Mouse (Mus musculus) monocyte, adult 2 months (primary cell): ENCODE results near the gene Guk1.
A peak's percentile ranks its signal among the peaks of the same experiment; 100 is the strongest.

Source experiments
- DNase-seq, 2 experiments: peaks; one replicate each; pipeline ENCODE4 v3.0.0; 2022; ENCODE audit warnings: low spot score in 2 of 2, low read depth in 1 of 2

Gene Guk1

DNA sequence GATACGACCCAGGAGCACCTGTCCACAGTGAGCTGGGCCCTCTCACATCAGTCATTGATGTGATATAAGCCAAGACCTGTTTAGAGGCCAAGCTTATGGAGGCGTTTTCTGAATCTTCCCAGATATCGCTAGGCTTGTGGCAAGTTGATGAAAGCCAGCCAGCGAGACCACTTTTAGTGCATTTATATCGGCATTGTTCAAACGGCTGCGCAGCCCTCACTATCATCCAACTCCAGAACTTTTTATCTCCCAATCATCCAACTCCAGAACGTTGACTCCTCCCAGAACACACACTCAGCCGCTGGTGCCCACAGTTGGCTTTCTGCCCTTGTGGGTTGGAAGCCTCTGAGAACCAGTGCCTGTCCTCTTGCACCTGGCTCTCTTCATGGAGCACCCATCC lies 27.6 kb downstream of the Guk1 start:
- DNase-seq, result no peak

DNA sequence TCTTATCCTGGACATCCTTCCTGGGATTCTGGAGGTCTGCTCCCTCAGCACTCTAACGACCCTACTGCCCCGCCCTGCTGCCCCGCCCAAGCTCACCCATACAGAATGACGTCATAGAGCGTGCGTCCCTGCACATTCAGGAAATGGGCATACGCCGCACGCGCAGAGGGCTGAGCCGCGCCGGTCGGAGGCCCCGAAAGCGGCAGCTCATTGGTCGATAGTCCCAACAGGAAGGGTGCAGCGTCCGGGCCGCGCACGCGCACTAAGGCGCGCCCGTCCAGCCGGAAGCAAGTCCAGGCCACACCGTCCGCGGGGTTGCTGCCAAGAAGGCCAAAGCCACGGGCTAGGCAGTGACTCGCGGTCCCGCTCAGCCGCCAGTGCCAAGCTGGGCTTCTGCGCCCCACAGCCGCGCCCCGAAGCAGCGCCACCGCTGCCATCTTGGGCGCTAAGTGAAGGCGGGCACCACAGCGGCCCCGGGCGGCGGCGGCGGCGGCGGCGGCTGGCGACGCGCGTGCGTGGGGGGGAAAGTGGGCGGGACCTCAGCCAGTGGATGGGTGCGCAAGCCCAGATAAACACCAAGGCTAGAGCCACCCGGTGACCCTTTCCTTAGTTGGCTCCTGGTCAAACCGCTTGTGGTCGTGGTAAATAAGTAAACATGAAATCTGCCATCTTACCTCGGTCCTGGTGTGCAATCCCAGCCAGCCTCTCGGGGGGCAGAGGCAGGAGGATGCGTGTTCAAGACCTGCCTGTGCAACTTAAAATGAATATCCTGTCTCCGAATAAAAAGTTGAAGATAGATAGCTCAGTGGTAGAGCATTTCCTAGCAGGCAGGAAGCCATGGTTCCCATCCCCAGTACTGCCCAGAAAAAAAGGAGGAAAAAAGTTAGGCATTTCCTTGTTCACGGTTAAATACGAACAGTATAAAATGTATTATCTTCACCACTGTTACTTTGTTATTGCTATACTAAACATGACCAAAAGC lies 28.5 kb downstream of the Guk1 start, which contains the start of gene Iba57:
TSS of gene Iba57 (minus strand) at position 485 of the 982 bp plus-strand sequence.
- peak; percentile 95 to 97 for DNase-seq

- DNase-seq, result no peak
Measured at GRCm38 (mm10) chr11:59162443-59163254, 29.4 kb downstream of the Guk1 start.

DNA sequence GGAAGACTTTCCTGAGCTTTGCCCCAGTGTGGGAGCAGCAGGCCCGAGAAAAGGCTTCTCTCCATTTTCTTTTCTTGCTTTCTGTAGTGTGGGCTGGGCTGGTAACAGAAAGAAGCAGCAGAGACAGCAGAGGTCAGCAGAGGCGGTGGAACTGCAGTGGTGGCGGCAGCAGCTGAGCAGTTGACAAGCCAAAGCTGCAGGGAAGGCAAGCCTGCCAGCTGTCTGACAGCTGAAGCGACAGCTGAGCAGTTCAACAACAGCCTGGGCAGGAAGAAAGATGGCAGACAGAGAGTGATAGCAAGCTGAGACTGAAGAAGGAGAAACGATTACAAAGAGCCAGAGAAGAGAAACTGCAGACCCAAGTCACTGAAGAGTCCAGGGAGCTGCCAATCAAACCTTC lies 30.6 kb downstream of the Guk1 start:
- no peak for DNase-seq

DNA sequence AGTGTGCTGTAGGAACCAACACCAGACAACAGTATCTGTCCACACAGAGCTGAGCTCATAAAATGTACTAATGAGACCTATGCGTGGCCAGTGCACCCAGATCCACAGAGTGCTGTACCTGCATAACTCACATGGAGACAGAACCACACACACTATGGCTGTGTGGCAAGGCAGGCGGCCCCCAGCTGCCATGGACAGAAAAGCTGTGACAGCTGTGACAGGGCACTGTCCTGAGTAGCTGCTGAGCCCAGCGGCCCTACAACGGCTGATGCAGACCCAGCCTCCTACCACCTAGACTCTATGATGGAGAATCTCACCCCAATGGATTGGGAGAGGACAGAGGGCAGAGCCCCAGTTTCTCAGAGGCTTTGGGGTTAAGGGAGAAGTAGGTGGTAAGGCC lies 32.5 kb downstream of the Guk1 start:
- no peak for DNase-seq

DNA sequence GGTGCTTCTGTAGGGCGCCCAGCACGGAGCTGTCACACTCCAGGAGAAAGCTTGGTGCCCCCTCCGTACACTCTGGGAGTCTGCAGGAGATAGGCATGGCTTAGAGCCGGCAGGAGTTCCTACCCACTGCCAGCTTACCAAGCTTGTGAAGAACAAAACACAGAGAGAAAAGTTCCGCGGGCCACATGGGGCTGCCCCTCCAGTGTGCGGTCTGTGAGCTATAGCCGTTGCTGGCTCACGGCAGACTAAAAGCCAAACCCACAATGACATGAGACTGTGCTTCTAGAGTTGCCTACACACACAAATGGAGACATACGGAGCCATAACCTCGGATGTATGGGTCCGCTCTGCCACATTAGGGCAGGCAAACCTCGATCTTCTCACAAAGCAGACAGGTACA lies 32.9 kb downstream of the Guk1 start:
- DNase-seq, result no peak

DNA sequence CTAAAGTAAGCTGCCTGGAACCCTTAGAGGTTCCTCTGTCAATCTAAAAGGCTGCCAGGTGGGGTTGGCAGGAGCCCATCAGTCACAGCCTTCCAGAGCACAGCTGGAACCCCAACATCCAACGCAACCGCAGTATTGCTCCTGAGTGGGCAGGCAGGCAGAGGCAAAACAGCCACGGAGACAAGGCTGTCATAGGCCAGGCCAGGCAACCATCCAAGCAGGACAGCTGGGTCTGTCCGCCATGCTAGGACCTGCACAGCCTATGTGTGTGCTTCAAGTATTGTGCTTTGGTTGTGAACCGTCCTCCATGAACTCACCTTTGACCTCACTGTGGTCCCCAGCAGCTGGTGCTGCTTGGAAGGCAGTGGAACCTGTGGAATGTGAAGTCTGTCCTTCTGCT lies 36.1 kb downstream of the Guk1 start:
- DNase-seq, result no peak

DNA sequence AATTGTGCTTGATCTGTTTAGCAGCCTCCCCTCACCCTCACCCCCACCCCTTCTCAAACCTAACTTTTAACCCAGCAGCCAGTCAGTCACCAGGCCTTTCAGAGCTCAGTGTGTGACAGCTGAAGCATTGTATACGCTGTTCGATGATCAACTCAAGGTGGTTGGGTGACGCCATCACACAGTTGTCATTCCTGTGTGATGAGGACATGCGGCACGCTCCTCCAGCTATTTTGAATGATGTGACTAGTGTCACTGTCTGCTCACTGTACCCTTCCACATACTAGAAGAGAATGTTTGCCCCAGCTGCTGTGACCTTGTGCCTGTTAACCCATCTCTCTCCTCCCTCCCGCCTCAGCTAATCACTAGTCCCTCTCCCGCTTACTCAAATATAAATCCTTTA lies 37.8 kb downstream of the Guk1 start:
- no peak for DNase-seq

DNA sequence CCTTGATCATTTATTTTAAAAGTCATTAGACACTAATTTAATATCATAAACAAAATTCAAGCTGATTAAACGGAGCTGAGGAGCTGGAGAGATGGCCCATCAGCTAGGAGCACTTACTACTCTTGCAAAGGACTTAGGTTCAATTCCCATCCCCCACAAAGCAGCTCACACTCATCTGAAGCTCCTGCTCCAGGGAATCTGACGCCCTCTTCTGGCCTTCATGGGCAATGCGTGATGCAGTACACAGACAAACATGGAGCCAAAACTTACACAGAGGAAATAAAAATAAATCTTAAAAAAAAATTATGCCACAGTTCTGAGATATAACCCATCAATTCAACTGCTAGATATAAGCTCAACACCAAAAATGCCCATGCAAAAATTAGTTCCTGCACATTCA lies 40.3 kb downstream of the Guk1 start:
- no peak for DNase-seq

DNA sequence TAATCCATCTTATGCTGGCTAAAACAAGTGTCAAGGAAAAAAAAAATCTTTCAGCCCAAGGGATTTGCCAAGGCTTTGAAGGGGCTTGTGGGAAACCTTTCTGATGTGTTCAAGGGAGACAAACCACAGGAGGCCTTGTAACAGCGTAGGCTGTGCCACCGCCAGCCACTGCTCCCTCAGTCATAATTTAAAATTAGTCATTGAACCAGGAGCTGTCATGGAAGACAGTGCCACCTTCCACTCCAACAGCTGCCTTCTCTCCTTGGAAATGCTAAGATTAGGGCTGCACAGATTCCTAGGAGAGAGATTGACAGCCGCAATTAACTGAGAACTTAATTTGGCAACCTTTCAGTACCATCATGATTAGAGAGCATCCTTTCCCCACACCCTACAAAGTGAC lies 42.7 kb downstream of the Guk1 start:
- no peak for DNase-seq

GRCm38 (mm10) chr11:59142962-59143361 lies 49.0 kb downstream of the Guk1 start:
- DNase-seq, result no peak

GRCm38 (mm10) chr11:59141772-59142370 lies 50.1 kb downstream of the Guk1 start:
- DNase-seq, result no peak

DNA sequence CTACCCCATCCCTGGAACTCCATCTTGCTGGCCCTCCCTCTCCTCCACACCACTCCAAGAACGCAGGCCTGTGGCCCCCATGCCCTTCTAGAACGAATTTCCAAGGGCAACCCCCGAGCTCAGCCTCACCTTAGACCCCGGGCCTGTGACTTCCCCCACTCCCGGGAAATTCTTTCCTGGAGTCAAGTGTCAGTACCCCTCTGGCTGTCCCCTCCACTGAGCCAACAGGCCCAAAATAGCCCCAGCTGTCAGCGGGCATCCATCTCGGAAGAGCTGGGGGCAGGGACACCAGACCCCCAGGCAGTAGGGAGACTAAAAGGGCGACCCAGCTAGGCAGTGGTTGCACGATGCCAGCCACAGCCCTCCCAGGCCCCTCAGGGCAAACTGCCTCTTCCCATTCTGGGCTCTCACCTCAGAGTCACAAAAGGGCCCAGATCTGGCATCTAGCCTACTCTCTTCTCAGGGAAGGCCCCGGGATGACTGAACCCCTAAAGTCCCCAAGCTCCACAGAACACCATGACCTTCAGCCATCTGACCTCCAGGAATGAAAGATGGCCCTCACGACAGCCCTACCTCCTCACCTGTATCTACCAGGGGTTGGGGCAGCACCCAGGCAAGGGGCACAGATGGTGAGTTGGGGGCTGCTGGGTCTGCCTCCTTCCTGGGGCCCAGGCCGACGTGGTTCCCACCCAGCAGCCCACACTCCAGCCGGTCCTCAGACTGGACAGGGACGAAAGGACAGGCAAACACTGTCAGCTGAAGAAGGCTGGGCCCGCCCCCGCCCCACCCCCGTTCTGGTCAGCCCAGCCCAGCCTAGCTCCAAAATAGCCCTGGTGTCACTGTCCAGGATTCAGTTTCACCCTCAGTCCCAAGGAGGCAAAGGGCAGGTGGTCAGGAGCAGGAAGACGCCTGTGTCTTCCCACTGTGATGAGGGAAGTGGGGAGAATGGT lies 53.2 kb downstream of the Guk1 start:
- no peak for DNase-seq

GRCm38 (mm10) chr11:59136994-59137706 lies 54.9 kb downstream of the Guk1 start:
- no peak for DNase-seq

GRCm38 (mm10) chr11:59135904-59136452 lies 56.0 kb downstream of the Guk1 start, which contains the start of gene Obscn:
Gene Obscn (minus strand): TSS chr11:59136402.
- DNase-seq, result no peak

GRCm38 (mm10) chr11:59135051-59135820 lies 56.8 kb downstream of the Guk1 start:
- DNase-seq, result no peak

DNA sequence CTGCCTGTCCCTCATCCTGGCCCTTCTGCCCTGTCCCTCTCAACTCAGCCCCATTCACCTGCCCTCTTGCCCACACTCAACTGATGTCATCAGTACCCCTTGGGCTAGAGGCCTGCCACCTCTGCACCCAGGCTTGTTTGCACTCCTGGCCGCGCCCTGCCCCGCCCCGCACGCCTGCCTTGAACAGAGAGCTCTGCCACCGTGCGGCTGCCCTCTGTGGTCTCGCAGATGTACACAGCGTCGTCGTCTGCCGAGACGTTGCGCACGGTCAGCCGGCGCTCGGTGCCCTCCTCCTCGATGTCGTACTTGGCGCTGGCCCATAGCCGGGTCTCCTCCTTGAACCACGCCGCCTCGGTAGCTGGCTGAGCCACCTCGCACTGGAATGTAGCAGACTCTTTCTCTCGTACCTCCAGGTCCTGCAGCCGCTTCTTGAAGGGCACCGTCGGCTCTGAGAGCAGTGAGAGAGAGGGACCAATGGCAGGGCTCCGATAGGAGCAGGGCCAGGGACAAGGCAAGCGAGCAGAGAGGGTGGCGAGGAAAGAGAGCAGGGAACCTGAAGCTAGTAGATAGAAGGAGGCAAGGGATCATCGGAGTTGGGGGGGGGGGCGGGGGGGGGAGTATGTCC lies 57.5 kb downstream of the Guk1 start:
- no peak for DNase-seq
